Mouse (Mus musculus) C2C12 (cell line): ENCODE data around the gene Yjefn3.

Source experiments
- CEBPB ChIP-seq: IDR thresholded peaks from one replicate; pipeline ENCODE4 v1.6.1; 2011; ENCODE audit warnings: low read depth, mild to moderate bottlenecking, control low read depth, moderate library complexity
- CTCF ChIP-seq: IDR thresholded peaks from one replicate; pipeline ENCODE4 v1.5.1; 2011; ENCODE audit not compliant: control insufficient read depth, insufficient read depth, insufficient read length
- FOSL1 ChIP-seq: IDR thresholded peaks from one replicate; pipeline ENCODE4 v1.8.0; 2011; ENCODE audit warnings: mild to moderate bottlenecking, low read length; ENCODE audit not compliant: poor library complexity, insufficient read depth, severe bottlenecking
- MYOD1 ChIP-seq: IDR thresholded peaks from one replicate; pipeline ENCODE4 v1.6.1; 2011; ENCODE audit warnings: low read depth; ENCODE audit not compliant: control insufficient read depth, insufficient read length
- MYOG ChIP-seq: IDR thresholded peaks from one replicate; pipeline ENCODE4 v1.6.1; 2011; ENCODE audit not compliant: control insufficient read depth, insufficient read length; ENCODE audit errors: extremely low read depth
- USF1 ChIP-seq: IDR thresholded peaks from one replicate; pipeline ENCODE4 v1.6.1; 2011; ENCODE audit warnings: low read depth, mild to moderate bottlenecking, control low read depth, moderate library complexity

- TF ChIP-seq CTCF (no peak), USF1 (no peak), MYOD1 (no peak), MYOG (no peak), FOSL1 (no peak), CEBPB (no peak)
Observed at GRCm38 (mm10) chr8:69847167-69848065, 55.1 kb downstream of the Yjefn3 start.
